Mouse (Mus musculus): ENCODE measurements around the gene Pfas. TPM values are rescaled to one million over a fixed set of nuclear protein-coding genes. Genes with fewer than 3 reads are reported as not detected.
"Not testable (repeated sequence)": the region's sequence is repeated elsewhere in the genome, so short reads cannot be mapped to it uniquely, and the experiment has no call there.

Pfas gene
- polyA plus RNA-seq, 1 experiment from 2014 or later = 19.1 TPM

DNA sequence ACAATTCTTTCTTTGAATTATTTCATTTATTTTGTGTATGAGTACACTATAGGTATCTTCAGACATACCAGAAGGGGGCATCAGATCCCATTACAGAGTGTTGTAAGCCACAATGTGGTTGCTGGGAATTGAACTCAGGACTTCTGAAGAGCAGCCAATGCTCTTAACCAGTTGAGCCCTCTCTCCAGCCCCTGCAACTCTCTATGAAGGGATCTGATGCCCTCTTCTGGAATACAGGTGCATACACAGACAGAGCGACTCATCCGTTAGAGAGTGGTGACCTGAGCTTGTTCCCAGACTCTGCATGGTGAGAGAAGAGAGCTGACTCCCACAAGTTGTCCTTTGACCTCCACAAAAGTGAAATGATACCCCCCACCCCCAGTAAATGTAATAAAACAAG is 20.5 kb upstream of the Pfas start:
- Histone ChIP-seq H3K27ac (replicated peaks; ENCODE audit: low read depth, low read length) (no peak overlapping the region), H3K9me3 (ENCODE audit: control insufficient read depth, low read length) (no peaks in the 10 kb centered on the region), H3K4me2 (ENCODE audit: low read depth, low read length) (no peak overlapping the region), H3K4me3 (ENCODE audit: low read depth, low read length) (no peak overlapping the region), H3K27me3 (replicated peaks; ENCODE audit: control insufficient read depth, insufficient read depth, low read length) (no peaks in the 10 kb centered on the region), H3K4me1 (ENCODE audit: control insufficient read depth, insufficient read depth, low read length) (no peaks in the 10 kb centered on the region), H3K36me3 (ENCODE audit: control insufficient read depth, insufficient read depth, low read length) (peaks cover 96% of the 10 kb centered on the region), H3K9ac (ENCODE audit: low read depth, low read length) (no peak overlapping the region)
- WGBS = 75% methylated on average over 2 of the region's 2 CpGs
- DNase-seq (ENCODE audit: low spot score) (no peak), ATAC-seq (ENCODE audit: low read depth) (no peak)

DNA sequence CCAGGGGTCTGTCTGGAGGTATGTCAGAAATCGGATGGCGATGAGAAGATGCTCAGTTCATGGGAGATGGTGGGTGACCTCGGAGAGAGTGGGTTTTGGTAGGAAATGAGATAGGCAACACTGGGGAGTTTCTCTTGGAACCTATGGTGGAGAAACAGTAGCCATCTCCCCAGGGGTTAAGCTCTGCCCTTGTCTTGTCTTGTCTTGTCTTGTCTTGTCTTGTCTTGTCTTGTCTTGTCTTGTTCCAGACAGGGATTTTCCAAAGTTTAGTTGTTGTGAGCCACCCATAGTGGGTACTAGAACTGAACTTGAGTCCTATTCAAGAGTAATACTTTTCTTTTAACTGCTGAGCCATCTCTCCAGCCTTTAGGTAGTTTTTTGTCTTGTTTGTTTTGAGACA is 18.3 kb upstream of the Pfas start:
- H3K4me2 ChIP-seq (ENCODE audit: low read depth, low read length) = no peak overlapping the region
- no peaks in the 10 kb centered on the region for H3K27me3 ChIP-seq (replicated peaks; ENCODE audit: control insufficient read depth, insufficient read depth, low read length)
- DNase-seq (ENCODE audit: low spot score) = no peak
- H3K4me1 ChIP-seq (ENCODE audit: control insufficient read depth, insufficient read depth, low read length) = no peaks in the 10 kb centered on the region
- WGBS = 89% methylated on average over 3 of the region's 3 CpGs
- H3K9ac ChIP-seq (ENCODE audit: low read depth, low read length) = no peak overlapping the region
- no peaks in the 10 kb centered on the region for H3K9me3 ChIP-seq (ENCODE audit: control insufficient read depth, low read length)
- no peak overlapping the region for H3K4me3 ChIP-seq (ENCODE audit: low read depth, low read length)
- no peak overlapping the region for H3K27ac ChIP-seq (replicated peaks; ENCODE audit: low read depth, low read length)
- H3K36me3 ChIP-seq (ENCODE audit: control insufficient read depth, insufficient read depth, low read length) = peaks cover 100% of the 10 kb centered on the region
- no peak for ATAC-seq (ENCODE audit: low read depth)

DNA sequence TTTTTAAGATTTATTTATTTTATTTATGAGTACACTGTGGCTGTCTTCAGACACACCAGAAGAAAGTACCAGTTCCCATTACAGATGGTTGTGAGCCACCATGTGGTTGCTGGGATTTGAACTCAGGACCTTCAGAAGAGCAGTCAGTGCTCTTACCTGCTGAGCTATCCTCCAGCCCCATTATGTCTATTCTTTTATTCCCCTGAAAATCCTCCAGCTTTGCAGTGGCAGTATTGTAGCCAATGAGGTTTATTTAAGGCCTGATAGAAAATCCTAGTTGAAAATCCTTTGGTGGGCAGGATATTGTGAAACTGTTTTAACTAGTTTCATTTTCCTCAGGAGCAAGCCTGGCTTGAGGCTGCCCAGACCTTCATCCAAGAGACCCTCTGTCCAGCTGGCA is 12.4 kb upstream of the Pfas start:
- Histone ChIP-seq H3K4me3 (ENCODE audit: low read depth, low read length) (no peak overlapping the region), H3K27ac (replicated peaks; ENCODE audit: low read depth, low read length) (no peak overlapping the region), H3K9ac (ENCODE audit: low read depth, low read length) (no peak overlapping the region), H3K4me2 (ENCODE audit: low read depth, low read length) (no peak overlapping the region), H3K4me1 (ENCODE audit: control insufficient read depth, insufficient read depth, low read length) (peaks cover 7% of the 10 kb centered on the region), H3K27me3 (replicated peaks; ENCODE audit: control insufficient read depth, insufficient read depth, low read length) (no peaks in the 10 kb centered on the region), H3K36me3 (ENCODE audit: control insufficient read depth, insufficient read depth, low read length) (peaks cover 49% of the 10 kb centered on the region), H3K9me3 (ENCODE audit: control insufficient read depth, low read length) (no peaks in the 10 kb centered on the region)
- DNase-seq (ENCODE audit: low spot score) (no peak), ATAC-seq (ENCODE audit: low read depth) (no peak)

DNA sequence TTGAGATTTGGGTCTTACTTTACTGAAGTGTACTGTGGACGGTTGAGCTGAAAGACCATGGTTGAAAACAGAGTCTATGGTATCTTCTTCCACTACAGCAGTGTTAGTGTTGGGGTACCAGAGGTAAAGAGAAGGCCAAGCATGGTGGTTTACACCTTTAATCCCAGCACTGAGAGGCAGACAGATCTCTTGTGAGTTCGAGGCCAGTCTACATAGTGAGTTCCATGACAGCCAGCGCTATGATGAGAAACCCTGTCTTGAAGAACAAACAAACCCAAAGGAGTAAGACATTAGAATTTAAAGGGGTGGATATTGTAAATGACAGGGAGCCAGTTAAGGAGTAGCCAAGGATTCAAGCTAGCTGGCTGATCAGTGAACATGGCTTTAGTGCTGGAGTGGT is 8.5 kb upstream of the Pfas start:
- peak overlapping the region; percentile 78 for H3K4me2 ChIP-seq (ENCODE audit: low read depth, low read length)
- DNase-seq (ENCODE audit: low spot score) (no peak), ATAC-seq (ENCODE audit: low read depth) (no peak)
- H3K4me3 ChIP-seq (ENCODE audit: low read depth, low read length) = peak overlapping the region; percentile 64
- H3K27me3 ChIP-seq (replicated peaks; ENCODE audit: control insufficient read depth, insufficient read depth, low read length) = no peaks in the 10 kb centered on the region
- H3K27ac ChIP-seq (replicated peaks; ENCODE audit: low read depth, low read length) = peak overlapping the region; percentile 89
- no peaks in the 10 kb centered on the region for H3K9me3 ChIP-seq (ENCODE audit: control insufficient read depth, low read length)
- 58% methylated on average over 3 of the region's 3 CpGs for WGBS
- H3K36me3 ChIP-seq (ENCODE audit: control insufficient read depth, insufficient read depth, low read length) = peaks cover 10% of the 10 kb centered on the region
- peak overlapping the region; percentile 87 for H3K9ac ChIP-seq (ENCODE audit: low read depth, low read length)
- H3K4me1 ChIP-seq (ENCODE audit: control insufficient read depth, insufficient read depth, low read length) = peaks cover 10% of the 10 kb centered on the region

DNA sequence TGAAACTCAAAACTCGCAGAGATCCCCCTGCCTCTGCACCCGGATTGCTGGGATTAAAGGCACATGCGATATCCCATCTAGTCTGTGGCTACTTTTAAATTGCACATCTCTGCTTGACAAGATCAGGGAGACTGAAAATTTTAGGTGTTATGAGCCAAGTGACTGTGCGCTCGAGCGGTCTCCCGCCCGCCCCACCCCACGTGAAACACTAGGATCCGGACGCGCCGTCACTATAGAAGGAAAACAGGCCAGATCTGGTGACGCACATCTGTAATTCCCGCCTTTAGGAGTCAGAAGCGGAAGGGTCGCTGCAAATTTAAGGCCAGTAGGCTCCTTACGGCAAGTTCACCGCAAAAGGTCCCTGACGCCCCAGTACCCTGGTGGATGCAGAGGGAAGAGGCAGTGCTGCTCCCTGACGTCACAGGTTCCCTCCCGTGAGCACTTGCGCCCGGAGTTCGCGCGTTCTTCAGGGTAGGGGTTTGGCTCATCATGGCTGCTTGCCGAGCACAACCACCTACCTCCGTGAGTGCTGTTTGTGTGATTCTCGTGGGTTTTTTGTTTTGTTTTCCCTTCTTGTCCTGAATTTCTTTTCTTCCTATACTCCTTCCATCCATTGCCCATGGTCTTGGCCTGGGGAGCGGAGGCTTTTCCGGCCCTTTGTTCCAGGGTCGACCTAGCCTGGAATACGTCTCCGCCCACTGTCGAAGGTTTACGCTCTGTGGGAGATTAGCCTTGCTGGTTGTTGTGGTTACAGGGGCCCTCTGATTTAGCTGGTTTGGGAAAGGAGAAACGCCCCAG is 7.6 kb upstream of the Pfas start, which contains the start of gene Ctc1:
Gene Ctc1, plus strand, starts transcription at position 268 of the 798 bp plus-strand sequence.
- no peaks in the 10 kb centered on the region for H3K27me3 ChIP-seq (replicated peaks; ENCODE audit: control insufficient read depth, insufficient read depth, low read length)
- H3K9me3 ChIP-seq (ENCODE audit: control insufficient read depth, low read length) = no peaks in the 10 kb centered on the region
- peak; percentile 96 for ATAC-seq (ENCODE audit: low read depth)
- H3K4me2 ChIP-seq (ENCODE audit: low read depth, low read length) = peak within 1 kb of the TSS; percentile 78
- 3% methylated on average over 37 of the region's 38 CpGs for WGBS
- H3K4me3 ChIP-seq (ENCODE audit: low read depth, low read length) = peak within 1 kb of the TSS; percentile 64
- peaks cover under 1% of the 10 kb centered on the region; the same call in 1 of the 2 replicates for H3K36me3 ChIP-seq (ENCODE audit: control insufficient read depth, insufficient read depth, low read length)
- H3K4me1 ChIP-seq (ENCODE audit: control insufficient read depth, insufficient read depth, low read length) = peaks cover 13% of the 10 kb centered on the region
- H3K9ac ChIP-seq (ENCODE audit: low read depth, low read length) = peak within 1 kb of the TSS; percentile 87
- peak within 1 kb of the TSS; percentile 89 for H3K27ac ChIP-seq (replicated peaks; ENCODE audit: low read depth, low read length)
- DNase-seq (ENCODE audit: low spot score) = peak; percentile 97

DNA sequence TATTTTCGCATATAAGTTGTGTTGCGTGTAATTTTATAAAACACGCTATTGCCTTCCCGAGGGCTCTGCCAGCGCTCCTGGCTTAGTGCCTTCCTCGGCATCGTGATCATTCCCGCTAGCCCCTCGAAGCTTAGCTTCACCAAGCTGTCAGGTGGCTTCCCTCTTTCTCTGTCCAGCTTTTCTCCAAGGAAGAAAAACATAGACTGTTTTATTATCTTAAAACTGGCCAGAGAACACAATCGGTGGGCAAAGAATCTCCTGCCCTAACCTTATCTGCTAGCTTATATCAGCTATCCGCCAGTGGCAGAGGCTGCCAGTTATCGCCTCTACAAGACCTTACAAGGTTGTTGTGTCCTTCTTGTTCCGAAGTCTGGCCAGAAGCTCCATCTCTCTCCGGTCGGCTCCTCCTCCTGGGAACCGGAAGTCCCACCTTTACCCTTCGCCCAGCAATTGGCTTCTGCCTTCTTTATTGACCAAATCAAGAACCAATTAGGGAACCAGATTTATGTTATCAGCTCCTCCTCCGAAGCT is 3.9 kb upstream of the Pfas start:
- Histone ChIP-seq H3K4me1 (ENCODE audit: control insufficient read depth, insufficient read depth, low read length) (peaks cover 19% of the 10 kb centered on the region), H3K36me3 (ENCODE audit: control insufficient read depth, insufficient read depth, low read length) (no peaks in the 10 kb centered on the region), H3K9ac (ENCODE audit: low read depth, low read length) (peak overlapping the region; percentile 71), H3K27me3 (replicated peaks; ENCODE audit: control insufficient read depth, insufficient read depth, low read length) (no peaks in the 10 kb centered on the region), H3K4me3 (ENCODE audit: low read depth, low read length) (peak overlapping the region; percentile 53), H3K27ac (replicated peaks; ENCODE audit: low read depth, low read length) (peak overlapping the region; percentile 85), H3K9me3 (ENCODE audit: control insufficient read depth, low read length) (no peaks in the 10 kb centered on the region), H3K4me2 (ENCODE audit: low read depth, low read length) (peak overlapping the region; percentile 84)
- ATAC-seq (ENCODE audit: low read depth) (peak; percentile 64), DNase-seq (ENCODE audit: low spot score) (peak; percentile 96)
- under 1% methylated on average over 18 of the region's 18 CpGs for WGBS

DNA sequence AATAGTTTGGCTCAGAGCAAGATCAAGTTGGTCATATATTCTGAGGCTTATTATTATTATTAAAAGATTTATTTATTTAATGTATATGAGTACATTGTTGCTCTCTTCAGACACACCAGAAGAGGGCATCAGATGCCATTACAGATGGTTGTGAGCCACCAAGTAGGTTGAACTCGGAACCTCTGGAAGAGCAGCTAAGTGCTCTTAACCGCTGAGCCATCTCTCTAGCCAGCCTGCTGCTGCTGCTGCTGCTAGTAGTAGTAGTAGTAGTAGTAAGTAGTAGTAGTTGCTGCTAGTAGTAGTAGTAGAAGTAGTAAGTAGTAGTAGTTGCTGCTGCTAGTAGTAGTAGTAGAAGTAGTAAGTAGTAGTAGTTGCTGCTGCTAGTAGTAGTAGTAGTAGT is 3.2 kb upstream of the Pfas start:
- DNase-seq (ENCODE audit: low spot score); H3K27me3 ChIP-seq (replicated peaks; ENCODE audit: control insufficient read depth, insufficient read depth, low read length); H3K36me3 ChIP-seq (ENCODE audit: control insufficient read depth, insufficient read depth, low read length); H3K9me3 ChIP-seq (ENCODE audit: control insufficient read depth, low read length); ATAC-seq (ENCODE audit: low read depth): not testable (repeated sequence)
- Histone ChIP-seq H3K9ac (ENCODE audit: low read depth, low read length) (peak overlapping the region; percentile 71; the same call in 1 of the 2 replicates), H3K4me2 (ENCODE audit: low read depth, low read length) (peak overlapping the region; percentile 84), H3K4me1 (ENCODE audit: control insufficient read depth, insufficient read depth, low read length) (peaks cover 12% of the 10 kb centered on the region), H3K27ac (replicated peaks; ENCODE audit: low read depth, low read length) (peak overlapping the region; percentile 85), H3K4me3 (ENCODE audit: low read depth, low read length) (peak overlapping the region; percentile 53)
- WGBS = 71% methylated on average over 2 of the region's 2 CpGs

DNA sequence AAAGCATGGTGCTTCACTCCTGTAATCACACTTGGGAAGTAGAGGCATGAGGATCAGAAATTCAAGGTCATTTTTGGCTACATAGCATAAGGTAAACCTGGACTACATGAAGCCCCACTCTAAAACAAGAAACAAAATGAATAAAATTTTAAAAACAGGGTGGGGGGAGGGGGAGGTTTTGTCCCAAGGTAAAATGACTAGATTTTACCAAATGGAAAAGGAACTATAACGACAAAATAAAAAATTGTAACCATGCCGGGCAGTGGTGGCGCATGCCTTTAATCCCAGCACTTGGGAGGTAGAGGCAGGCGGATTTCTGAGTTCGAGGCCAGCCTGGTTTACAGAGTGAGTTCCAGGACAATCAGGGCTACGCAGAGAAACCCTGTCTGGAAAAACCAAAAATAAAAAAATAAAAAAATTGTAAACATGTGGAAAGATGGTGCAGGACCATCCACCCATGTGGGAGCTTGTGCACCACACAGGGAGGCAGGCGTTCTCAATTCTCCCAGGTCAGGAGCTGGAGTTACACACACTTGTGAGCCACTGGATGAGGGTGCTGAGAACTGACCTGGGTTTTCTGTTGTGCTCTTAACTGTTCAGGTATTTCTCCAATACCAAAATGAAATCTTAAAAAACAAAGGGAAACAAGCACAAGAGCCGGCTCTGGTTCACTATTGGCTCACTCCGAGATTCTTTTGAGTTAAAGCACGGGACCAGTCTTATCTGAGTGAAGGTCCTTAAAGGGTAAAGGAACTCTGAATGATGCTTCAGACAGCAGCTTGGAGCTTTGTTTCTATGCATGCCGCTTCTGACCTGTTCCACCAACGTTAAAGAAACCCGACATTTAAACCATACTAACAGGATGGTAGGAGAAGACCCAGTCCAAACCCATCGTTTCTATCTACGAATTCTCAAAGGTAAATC is 2.4 kb upstream of the Pfas start:
- ATAC-seq (ENCODE audit: low read depth) (no peak), DNase-seq (ENCODE audit: low spot score) (no peak)
- 87% methylated on average over 15 of the region's 15 CpGs for WGBS
- H3K9ac ChIP-seq (ENCODE audit: low read depth, low read length) = no peak overlapping the region
- H3K27me3 ChIP-seq (replicated peaks; ENCODE audit: control insufficient read depth, insufficient read depth, low read length) = no peaks in the 10 kb centered on the region
- no peaks in the 10 kb centered on the region for H3K9me3 ChIP-seq (ENCODE audit: control insufficient read depth, low read length)
- no peaks in the 10 kb centered on the region for H3K36me3 ChIP-seq (ENCODE audit: control insufficient read depth, insufficient read depth, low read length)
- H3K4me1 ChIP-seq (ENCODE audit: control insufficient read depth, insufficient read depth, low read length) = peaks cover 12% of the 10 kb centered on the region
- H3K4me3 ChIP-seq (ENCODE audit: low read depth, low read length) = no peak overlapping the region
- peak overlapping the region; percentile 84; the same call in 1 of the 2 replicates for H3K4me2 ChIP-seq (ENCODE audit: low read depth, low read length)
- no peak overlapping the region for H3K27ac ChIP-seq (replicated peaks; ENCODE audit: low read depth, low read length)

Measured in embryonic facial prominence, embryonic 14.5 days (tissue).